Mouse (Mus musculus) CH12.LX (cell line): ENCODE measurements around the gene H2-M10.4. TPM values are rescaled to one million over a fixed set of nuclear protein-coding genes. Genes with fewer than 3 reads are reported as not detected.
"Not testable (repeated sequence)": the region's sequence is repeated elsewhere in the genome, so short reads cannot be mapped to it uniquely, and the experiment has no call there.

Experiments used
- DNase-seq: peaks from one replicate; pipeline ENCODE4 v3.0.0-alpha.2; 2013; ENCODE audit errors: extremely low read depth
- H3K27ac ChIP-seq: 2 replicates; pipeline ENCODE4 v1.5.1; 2012; ENCODE audit warnings: low read depth, mild to moderate bottlenecking, control low read depth, moderate library complexity; ENCODE audit not compliant: insufficient read depth
- H3K27me3 ChIP-seq: replicated peaks from 2 replicates; pipeline ENCODE3; 2012; ENCODE audit warnings: inconsistent platforms
- H3K36me3 ChIP-seq, 2 experiments: replicated peaks in 1 of 2; 2 replicates each; pipeline versions ENCODE3 to v1.6.1; 2012; ENCODE audit warnings: inconsistent platforms in 1 of 2, low read length in 1 of 2, mild to moderate bottlenecking in 1 of 2, mixed read lengths in 1 of 2, moderate library complexity in 1 of 2; ENCODE audit not compliant: control insufficient read depth in 1 of 2, insufficient read depth in 1 of 2
- H3K4me1 ChIP-seq, 2 experiments: 2 replicates each; pipeline ENCODE4 v1.6.1; 2012; ENCODE audit warnings: inconsistent platforms in 1 of 2, moderate library complexity in 1 of 2; ENCODE audit not compliant: insufficient read depth in 2 of 2, control insufficient read depth in 1 of 2
- H3K4me2 ChIP-seq: 2 replicates; pipeline ENCODE4 v1.6.1; 2012; ENCODE audit warnings: low read depth, mild to moderate bottlenecking, control low read depth; ENCODE audit not compliant: poor library complexity, insufficient read depth, severe bottlenecking
- H3K4me3 ChIP-seq, 3 experiments: fragments of 150-350 bp in 1 of 3; sonication (generic) in 1 of 3; replicated peaks in 1 of 3; 2 replicates each; pipeline versions ENCODE3 to v1.5.1; 2011 to 2012; ENCODE audit warnings: low read depth in 2 of 3, low read length in 2 of 3, mild to moderate bottlenecking in 2 of 3, moderate library complexity in 2 of 3, control low read depth in 1 of 3, improper control_type of control experiment in 1 of 3, inconsistent platforms in 1 of 3, mixed read lengths in 1 of 3; ENCODE audit not compliant: poor library complexity in 1 of 3
- H3K79me2 ChIP-seq: replicated peaks from 2 replicates; pipeline ENCODE4 v1.6.1; 2012; ENCODE audit warnings: mild to moderate bottlenecking, moderate library complexity; ENCODE audit not compliant: control insufficient read depth, poor library complexity, insufficient read depth, severe bottlenecking; ENCODE audit errors: extremely low read depth
- H3K9ac ChIP-seq: 2 replicates; pipeline ENCODE4 v1.6.1; 2012; ENCODE audit warnings: low read depth, mild to moderate bottlenecking, control low read depth, moderate library complexity; ENCODE audit not compliant: insufficient read depth
- H3K9me3 ChIP-seq: replicated peaks from 2 replicates; pipeline ENCODE3; 2012; ENCODE audit warnings: low read length, inconsistent platforms, mixed read lengths
- CHD2 ChIP-seq: IDR thresholded peaks from 2 replicates; pipeline ENCODE4 v1.6.1; 2011; ENCODE audit warnings: low read length, improper control_type of control experiment
- E2F4 ChIP-seq: IDR thresholded peaks from 2 replicates; pipeline ENCODE4 v1.6.1; 2011; ENCODE audit warnings: low read depth, low read length, improper control_type of control experiment; ENCODE audit not compliant: insufficient replicate concordance
- ELF1 ChIP-seq: IDR thresholded peaks from 2 replicates; pipeline ENCODE4 v1.6.1; 2014; ENCODE audit warnings: low read depth, mild to moderate bottlenecking, inconsistent platforms, low read length, improper control_type of control experiment
- ETS1 ChIP-seq: conservative IDR thresholded peaks from 2 replicates; pipeline ENCODE4 v1.6.1; 2012; ENCODE audit warnings: low read depth, mild to moderate bottlenecking, inconsistent platforms, low read length, improper control_type of control experiment, moderate library complexity
- HCFC1 ChIP-seq: IDR thresholded peaks from 2 replicates; pipeline ENCODE4 v1.6.1; 2012; ENCODE audit warnings: low read depth, mild to moderate bottlenecking, inconsistent platforms, low read length, improper control_type of control experiment
- IRF4 ChIP-seq: IDR thresholded peaks from 2 replicates; pipeline ENCODE4 v1.6.1; 2014; ENCODE audit warnings: low read depth, mild to moderate bottlenecking, inconsistent platforms, low read length, improper control_type of control experiment
- JUND ChIP-seq: conservative IDR thresholded peaks from 2 replicates; pipeline ENCODE4 v1.6.1; 2011; ENCODE audit warnings: low read depth, low read length, improper control_type of control experiment
- MAFK ChIP-seq: IDR thresholded peaks from 2 replicates; pipeline ENCODE4 v1.6.1; 2011; ENCODE audit warnings: low read length, improper control_type of control experiment; ENCODE audit not compliant: insufficient replicate concordance
- MAZ ChIP-seq: IDR thresholded peaks from 2 replicates; pipeline ENCODE4 v1.6.1; 2012; ENCODE audit warnings: low read depth, mild to moderate bottlenecking, inconsistent platforms, low read length, improper control_type of control experiment, moderate library complexity
- MEF2A ChIP-seq: IDR thresholded peaks from 2 replicates; pipeline ENCODE4 v1.6.1; 2014; ENCODE audit warnings: low read depth, mild to moderate bottlenecking, inconsistent platforms, low read length, improper control_type of control experiment, borderline replicate concordance
- MYC ChIP-seq: IDR thresholded peaks from 2 replicates; pipeline ENCODE4 v1.6.1; 2011; ENCODE audit warnings: low read depth, mild to moderate bottlenecking, improper control_type of control experiment, low read length
- POLR2A ChIP-seq: IDR thresholded peaks from 2 replicates; pipeline ENCODE4 v1.6.1; 2011; ENCODE audit warnings: low read depth, mild to moderate bottlenecking, improper control_type of control experiment, low read length
- RAD21 ChIP-seq: IDR thresholded peaks from 2 replicates; pipeline ENCODE4 v1.6.1; 2011; ENCODE audit warnings: low read depth, mild to moderate bottlenecking, low read length, improper control_type of control experiment, moderate library complexity
- RCOR1 ChIP-seq: conservative IDR thresholded peaks from 2 replicates; pipeline ENCODE4 v1.6.1; 2012; ENCODE audit warnings: low read depth, mild to moderate bottlenecking, inconsistent platforms, low read length, improper control_type of control experiment
- SIN3A ChIP-seq: IDR thresholded peaks from 2 replicates; pipeline ENCODE4 v1.6.1; 2012; ENCODE audit warnings: low read length, improper control_type of control experiment, inconsistent platforms
- SMC3 ChIP-seq: IDR thresholded peaks from 2 replicates; pipeline ENCODE4 v1.6.1; 2011; ENCODE audit warnings: low read depth, low read length, improper control_type of control experiment
- TBP ChIP-seq: conservative IDR thresholded peaks from 2 replicates; pipeline ENCODE4 v1.6.1; 2011; ENCODE audit warnings: low read depth, low read length, improper control_type of control experiment
- TCF12 ChIP-seq: IDR thresholded peaks from 2 replicates; pipeline ENCODE4 v1.6.1; 2014; ENCODE audit warnings: low read depth, mild to moderate bottlenecking, inconsistent platforms, low read length, improper control_type of control experiment
- UBTF ChIP-seq: IDR thresholded peaks from 2 replicates; pipeline ENCODE4 v1.6.1; 2012; ENCODE audit warnings: low read depth, mild to moderate bottlenecking, inconsistent platforms, low read length, improper control_type of control experiment, moderate library complexity
- USF1 ChIP-seq: IDR thresholded peaks from 2 replicates; pipeline ENCODE4 v1.6.1; 2014; ENCODE audit warnings: low read depth, mild to moderate bottlenecking, inconsistent platforms, low read length, improper control_type of control experiment
- USF2 ChIP-seq: conservative IDR thresholded peaks from 2 replicates; pipeline ENCODE4 v1.6.1; 2011; ENCODE audit warnings: low read depth, low read length, improper control_type of control experiment
- ZC3H11A ChIP-seq: IDR thresholded peaks from 2 replicates; pipeline ENCODE4 v1.6.1; 2012; ENCODE audit warnings: low read depth, mild to moderate bottlenecking, inconsistent platforms, low read length, improper control_type of control experiment
- ZKSCAN1 ChIP-seq: IDR thresholded peaks from 2 replicates; pipeline ENCODE4 v1.6.1; 2012; ENCODE audit warnings: low read depth, inconsistent platforms, low read length, improper control_type of control experiment, borderline replicate concordance
- ZMIZ1 ChIP-seq: IDR thresholded peaks from 2 replicates; pipeline ENCODE4 v1.6.1; 2012; ENCODE audit warnings: low read depth, mild to moderate bottlenecking, inconsistent platforms, low read length, improper control_type of control experiment
- dilution Hi-C: fragments of 300-500 bp; cut with MboI; formaldehyde crosslinking; loops from 2 replicates; pipeline ENCODE4 v1.14.3; 2020; ENCODE audit warnings: low sequenced_read_pairs; ENCODE audit not compliant: extremely low pct_unique_long_range_greater_than_20kb, extremely low pct_ligation_motif_present
- in situ Hi-C: fragments of 300-500 bp; cut with MboI; formaldehyde crosslinking; loops from 3 replicates; pipeline ENCODE4 v1.14.3; 2019; ENCODE audit warnings: low sequenced_read_pairs, low pct_ligation_motif_present, low pct_unique_long_range_greater_than_20kb, mixed read lengths
- polyA plus RNA-seq: library from polyadenylated mRNA; unstranded; fragments of >175 nt; gene quantifications from 2 replicates; pipeline ENCODE4 v1.2.1, GENCODE M21; 2012; ENCODE audit warnings: low read depth; ENCODE audit not compliant: insufficient read length
- total RNA-seq, 2 experiments: library from RNA; depleted of rRNA; stranded (reverse); fragments of 300-350 nt in 1 of 2; fragments of >200 nt in 1 of 2; gene quantifications; 2 replicates each; pipeline ENCODE4 v1.2.3; 2012 to 2014

H2-M10.4 gene
- total and polyA plus RNA-seq, 3 experiments = not detected

DNA sequence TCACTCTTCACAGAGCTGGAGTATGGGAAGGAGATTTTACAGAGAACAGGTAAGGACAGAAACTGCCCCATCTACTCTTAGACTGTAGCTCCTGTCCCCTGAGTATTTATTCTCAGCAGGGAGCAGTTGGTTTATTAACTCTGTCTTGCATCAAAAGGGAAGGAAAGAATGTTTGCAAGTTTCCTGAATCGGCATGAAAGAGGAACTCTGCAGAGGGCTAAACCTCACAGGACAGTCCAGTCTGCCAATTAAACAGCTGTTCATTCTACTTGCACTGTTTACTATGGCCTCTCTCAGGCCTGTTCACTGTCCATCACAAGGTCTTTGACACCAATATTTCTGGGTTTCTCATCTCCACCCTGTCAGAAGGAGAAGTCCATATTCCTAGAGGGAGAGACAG lies 38.3 kb upstream of the H2-M10.4 start:
- in situ Hi-C loops = no loop called here
- no peak overlapping the region for H3K4me3 ChIP-seq
- no peaks in the 10 kb centered on the region for H3K4me1 ChIP-seq
- no peaks in the 10 kb centered on the region for H3K36me3 ChIP-seq
- no peak overlapping the region for H3K9ac ChIP-seq
- H3K79me2 ChIP-seq = no peaks in the 10 kb centered on the region
- no peak for DNase-seq
- no peak overlapping the region for H3K27ac ChIP-seq
- peaks cover 90% of the 10 kb centered on the region for H3K27me3 ChIP-seq
- TF ChIP-seq E2F4 (no peak), ZKSCAN1 (no peak), USF1 (no peak), TBP (no peak), SMC3 (no peak), ZC3H11A (no peak), MAFK (no peak), ETS1 (no peak)
- TF ChIP-seq, all 38 proteins: peak for 0
- Histone ChIP-seq H3K9me3 (no peaks in the 10 kb centered on the region), H3K4me2 (no peak overlapping the region)
- dilution Hi-C loops = no loop called here

DNA sequence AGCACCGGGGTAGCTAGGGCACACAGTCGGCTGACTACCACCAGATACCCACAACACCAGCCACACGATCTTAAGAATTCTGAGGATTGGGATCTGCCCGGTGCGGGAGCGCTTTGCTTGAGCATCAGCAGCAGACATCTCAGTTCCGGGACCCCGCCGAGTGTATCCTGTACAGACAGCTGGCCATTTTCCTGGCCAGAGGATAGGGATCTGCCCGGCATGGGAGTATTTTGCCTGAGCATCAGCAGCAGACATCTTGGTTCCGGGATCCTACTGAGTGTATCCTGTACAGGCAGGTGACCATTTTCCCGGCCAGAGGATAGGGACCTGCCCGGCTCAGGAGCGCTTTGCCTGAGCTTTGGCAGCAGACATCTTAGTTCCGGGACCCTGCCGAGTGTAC lies 26.0 kb upstream of the H2-M10.4 start:
- H3K79me2 ChIP-seq, in situ Hi-C loops, H3K9me3 ChIP-seq, H3K4me3 ChIP-seq, H3K36me3 ChIP-seq, H3K4me1 ChIP-seq, H3K27ac ChIP-seq, H3K9ac ChIP-seq, dilution Hi-C loops, DNase-seq, H3K4me2 ChIP-seq: not testable (repeated sequence)
- H3K27me3 ChIP-seq = peaks cover 22% of the 10 kb centered on the region

DNA sequence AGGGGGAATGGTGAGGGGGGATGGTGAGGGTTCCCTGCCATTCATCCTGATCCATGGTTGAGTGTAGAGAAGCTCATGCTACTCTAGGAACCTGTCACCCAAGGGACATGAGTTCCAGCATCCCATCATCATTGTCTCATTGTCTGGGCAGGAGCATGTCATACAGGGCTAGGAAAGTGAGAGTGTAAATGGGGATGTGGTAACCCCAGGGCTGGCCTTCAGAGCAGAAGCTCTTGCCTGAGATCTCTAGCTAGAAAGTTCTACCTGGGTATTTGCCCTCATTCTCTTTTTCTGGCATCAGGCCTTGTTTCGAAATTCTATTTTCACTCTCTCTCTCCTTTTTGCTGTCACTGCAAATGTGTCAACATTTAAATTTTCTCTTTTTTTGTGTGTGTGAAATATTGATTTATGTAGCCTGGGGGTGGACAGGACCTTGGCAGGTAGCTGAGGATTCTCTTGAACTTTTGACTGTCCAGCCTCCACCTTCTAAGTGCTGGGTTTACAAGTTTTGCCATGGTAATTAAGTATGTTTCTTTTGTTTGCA lies 24.6 kb upstream of the H2-M10.4 start:
- Histone ChIP-seq H3K4me2 (no peak overlapping the region), H3K4me1 (no peaks in the 10 kb centered on the region), H3K79me2 (no peaks in the 10 kb centered on the region), H3K27ac (no peak overlapping the region), H3K36me3 (no peaks in the 10 kb centered on the region), H3K9me3 (no peaks in the 10 kb centered on the region), H3K27me3 (peaks cover 34% of the 10 kb centered on the region), H3K4me3 (no peak overlapping the region), H3K9ac (no peak overlapping the region)
- no peak for DNase-seq
- TF ChIP-seq SMC3 (no peak), TCF12 (no peak), ELF1 (no peak), ZMIZ1 (no peak), UBTF (no peak), JUND (no peak), RCOR1 (no peak), MAZ (no peak), USF2 (no peak), MYC (no peak), HCFC1 (no peak), MEF2A (no peak), SIN3A (no peak), TBP (no peak), POLR2A (no peak), CHD2 (no peak), IRF4 (no peak), ZKSCAN1 (no peak), RAD21 (no peak)
- in situ Hi-C loops (no loop called here), dilution Hi-C loops (no loop called here)
